Mouse (Mus musculus): ENCODE measurements at regions not wholly inside any gene's neighbourhood (a gene's known extent, or its start where the extent isn't known, plus 50 kb on each side); places are given as distances from the start of the nearest gene placed in this dataset.

DNA sequence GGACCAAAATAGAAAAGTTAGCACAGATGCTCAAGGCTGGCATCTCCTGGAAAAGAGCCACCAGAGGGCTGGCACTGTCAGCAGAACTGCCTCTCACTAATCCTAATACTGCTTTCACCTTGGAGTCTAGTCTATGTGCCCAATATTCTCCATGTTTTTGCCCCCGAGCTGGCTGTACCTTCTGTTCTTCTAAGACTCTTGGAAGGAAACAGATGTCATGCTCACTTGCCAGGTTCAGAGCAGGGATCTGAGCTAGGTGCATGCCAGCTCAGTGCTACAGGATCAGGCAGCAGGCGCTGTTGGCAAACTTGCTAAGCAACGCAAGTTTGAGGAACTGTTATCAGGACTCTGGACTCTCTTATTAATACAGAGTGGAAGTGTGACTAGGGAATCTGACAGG, 924.6 kb downstream of the Tbl1xr1 start:
- DNase-seq (ENCODE audit: low read depth, low spot score), result peak; percentile 39

DNA sequence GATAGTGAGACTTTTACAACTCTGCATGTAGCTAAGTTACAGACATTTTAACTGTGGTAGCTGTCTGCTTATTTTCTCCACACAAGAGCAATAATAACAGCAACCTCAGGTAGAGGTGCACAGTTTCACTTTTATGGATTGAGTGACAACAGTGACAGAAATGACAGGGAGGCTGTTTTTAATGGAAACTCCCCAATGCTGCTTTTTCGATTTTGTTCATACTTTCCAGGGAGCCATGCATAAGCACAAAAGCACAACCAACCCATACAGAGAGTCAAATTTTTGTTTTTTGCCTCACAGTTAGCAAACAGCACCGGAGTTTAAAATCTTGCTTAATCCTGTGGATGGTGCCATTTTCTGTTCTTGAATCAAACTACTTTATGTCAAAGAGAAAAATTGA, 955.6 kb downstream of the Tbl1xr1 start:
- DNase-seq (ENCODE audit: low read depth, low spot score), result no peak

DNA sequence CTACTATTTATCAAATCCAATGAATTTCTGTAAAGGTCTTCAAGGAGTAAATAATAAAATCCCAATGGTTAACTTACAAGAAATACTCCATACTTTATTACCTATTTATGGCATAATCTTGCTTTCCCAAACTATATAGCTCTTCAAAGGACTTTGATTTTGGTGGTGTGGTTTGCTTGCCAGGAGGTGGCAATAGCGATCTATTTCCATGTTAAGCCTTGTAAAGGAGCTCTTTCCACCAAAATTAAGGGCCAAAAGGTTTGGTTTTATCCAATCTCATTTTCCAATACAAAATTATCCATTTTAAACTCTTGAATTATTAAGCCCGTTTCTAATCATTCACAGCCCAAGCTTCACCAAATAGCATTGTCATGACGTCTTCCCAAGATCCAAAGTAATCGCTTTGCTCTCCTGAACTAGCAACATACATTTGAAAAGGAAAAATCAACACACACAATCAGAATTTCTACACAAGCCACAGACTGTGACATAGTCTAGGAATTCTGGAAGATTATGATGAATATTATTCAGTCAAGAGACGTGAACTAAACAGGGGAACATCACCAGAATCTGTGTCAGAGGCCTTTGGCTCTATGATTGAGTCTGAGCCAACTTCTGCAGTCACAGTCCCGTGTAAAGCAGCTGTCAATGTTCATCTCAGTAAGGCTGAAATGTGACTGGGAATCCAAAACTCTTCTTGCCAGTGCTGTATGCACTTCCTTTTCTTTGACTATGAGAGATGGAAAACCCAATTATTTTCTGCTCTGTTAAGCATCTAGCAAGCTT, 986.9 kb downstream of the Tbl1xr1 start:
- peak; percentile 20 for DNase-seq (ENCODE audit: low read depth, low spot score)

DNA sequence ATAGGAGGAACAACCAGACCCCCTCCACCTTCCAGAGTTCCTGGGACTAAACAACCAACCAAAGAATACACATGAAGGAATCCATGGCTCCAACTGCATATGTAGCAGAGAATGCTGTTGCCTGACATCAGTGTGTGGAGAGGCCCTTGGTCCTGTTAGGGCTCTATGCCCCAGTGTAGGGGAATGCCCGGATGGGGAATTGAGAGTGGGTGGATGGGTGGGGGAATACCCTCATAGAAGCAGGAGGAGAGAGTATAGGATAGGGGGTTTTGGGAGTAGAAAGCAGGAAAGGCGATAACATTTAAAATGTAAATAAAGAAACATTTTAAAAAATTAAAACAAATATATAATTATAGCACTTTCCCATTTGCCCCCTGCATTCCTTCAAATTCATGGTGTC, 995.0 kb downstream of the Tbl1xr1 start:
- no peak for DNase-seq (ENCODE audit: low read depth, low spot score)
